Mouse (Mus musculus) CH12.LX (cell line): ENCODE data around the gene Cym.

Source experiments
- MAZ ChIP-seq: IDR thresholded peaks from 2 replicates; pipeline ENCODE4 v1.6.1; 2012; ENCODE audit warnings: low read depth, mild to moderate bottlenecking, inconsistent platforms, low read length, improper control_type of control experiment, moderate library complexity
- MEF2A ChIP-seq: IDR thresholded peaks from 2 replicates; pipeline ENCODE4 v1.6.1; 2014; ENCODE audit warnings: low read depth, mild to moderate bottlenecking, inconsistent platforms, low read length, improper control_type of control experiment, borderline replicate concordance
- TCF12 ChIP-seq: IDR thresholded peaks from 2 replicates; pipeline ENCODE4 v1.6.1; 2014; ENCODE audit warnings: low read depth, mild to moderate bottlenecking, inconsistent platforms, low read length, improper control_type of control experiment

DNA sequence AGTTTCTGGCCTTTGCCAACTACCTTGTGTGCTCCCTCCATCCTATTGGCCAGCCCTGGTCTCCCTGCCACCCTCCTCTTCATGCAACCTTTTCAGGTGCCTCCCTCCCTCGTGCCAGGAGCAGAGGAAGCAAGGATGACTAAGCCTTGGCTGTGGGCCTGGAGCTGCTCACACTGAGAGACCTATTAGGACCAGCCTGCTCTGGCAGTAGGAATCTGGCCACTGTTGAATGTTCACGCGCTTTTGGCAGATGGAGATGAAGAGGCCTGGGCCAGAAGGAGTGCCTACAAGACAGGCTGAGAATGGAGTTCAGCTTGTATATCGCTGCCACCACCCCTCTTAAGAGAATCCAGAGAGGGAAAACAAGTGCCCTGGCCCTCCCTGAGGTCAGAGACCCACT lies 46.0 kb downstream of the Cym start:
- TF ChIP-seq TCF12 (no peak), MAZ (no peak), MEF2A (no peak)
